Mouse (Mus musculus) natural killer cell, adult 2 months (primary cell): ENCODE measurements around the gene Rasgef1c.

ENCODE experiments used
- DNase-seq, 2 experiments: peaks; one replicate each; pipeline ENCODE4 v3.0.0; 2022; ENCODE audit warnings: low spot score in 2 of 2

The Rasgef1c gene

DNA sequence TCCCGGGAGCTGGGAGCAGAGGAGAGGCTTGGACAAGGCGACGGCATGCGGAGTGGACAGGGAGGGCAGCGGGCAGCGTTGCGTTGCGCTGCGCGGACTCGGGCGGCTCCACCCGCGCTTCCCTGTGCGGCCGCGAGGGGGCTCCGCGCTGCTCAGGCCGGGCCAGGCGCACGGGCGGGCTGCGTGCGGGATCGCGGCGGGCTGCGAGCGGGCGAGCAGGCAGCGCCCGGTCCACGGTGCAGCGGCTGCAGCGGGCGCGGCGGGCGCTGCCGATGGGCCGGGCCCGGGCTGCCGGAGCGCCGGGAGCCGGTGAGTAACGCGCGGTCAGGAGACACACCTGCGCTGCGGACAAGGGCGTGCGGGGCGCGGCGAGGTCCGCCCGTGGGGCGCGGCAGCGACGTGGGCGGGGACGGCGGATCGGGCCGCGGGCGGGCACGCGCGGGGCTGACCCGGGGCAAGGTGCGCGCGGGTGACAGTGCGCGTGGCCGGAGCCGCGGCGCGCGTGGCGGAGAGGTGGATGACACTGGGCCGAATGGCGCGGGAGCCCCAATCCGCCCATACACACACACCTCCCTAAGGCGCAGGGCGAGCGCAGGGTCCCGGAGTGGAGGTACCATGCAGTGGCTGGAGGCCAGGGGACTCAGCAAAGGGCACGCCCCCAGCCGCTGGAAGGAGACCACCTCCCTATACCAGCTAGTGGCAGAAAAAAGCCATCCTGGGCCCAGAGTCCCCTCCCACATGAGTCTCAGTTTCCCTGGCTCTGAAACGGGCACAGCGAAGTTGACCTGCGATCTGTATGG is at the start of gene Rasgef1c:
Gene Rasgef1c (plus strand): TSS at position 177 of the 800 bp plus-strand sequence.
- peak; percentile 32 to 47 for DNase-seq

DNA sequence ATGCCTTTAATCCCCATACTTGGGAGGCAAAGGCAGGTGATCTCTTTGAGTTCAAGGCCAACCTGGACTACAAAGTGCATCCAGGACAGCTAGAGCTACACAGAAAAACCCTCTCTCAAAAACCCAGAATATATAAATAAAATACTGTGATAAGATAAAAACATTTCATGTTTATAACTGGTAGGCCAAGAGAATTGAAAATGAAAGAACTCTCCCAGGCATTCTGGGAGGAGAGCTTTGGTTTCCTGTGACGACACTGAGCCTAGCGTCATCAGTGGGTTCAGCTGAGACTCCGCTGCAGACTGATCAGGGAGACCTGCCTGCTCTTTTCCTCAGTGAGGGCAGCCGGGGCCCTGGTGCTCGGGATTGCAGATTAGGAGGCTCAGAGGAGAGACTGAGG is 46.5 kb upstream of the Rasgef1c start:
- peak; percentile 18 to 40 for DNase-seq

DNA sequence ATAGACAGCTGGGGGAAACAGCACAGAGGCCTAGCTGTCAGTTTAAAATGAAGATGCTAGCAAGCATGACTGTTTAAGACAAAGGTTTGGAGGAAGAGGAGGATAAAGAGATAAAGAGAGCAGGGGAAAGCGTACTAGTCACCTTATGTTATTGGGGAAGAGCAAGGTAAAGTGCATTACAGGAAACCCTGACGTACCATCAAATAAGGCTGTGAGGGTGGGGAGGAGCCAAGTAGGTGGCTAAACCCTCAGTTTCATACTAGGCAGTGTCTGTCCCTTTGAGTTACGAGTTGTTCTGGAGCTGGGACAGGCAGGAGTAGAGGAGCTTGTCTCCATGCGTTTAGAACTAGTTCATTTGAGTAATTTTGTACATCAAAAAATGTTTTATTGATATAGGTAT is 40.5 kb upstream of the Rasgef1c start:
- no peak for DNase-seq

DNA sequence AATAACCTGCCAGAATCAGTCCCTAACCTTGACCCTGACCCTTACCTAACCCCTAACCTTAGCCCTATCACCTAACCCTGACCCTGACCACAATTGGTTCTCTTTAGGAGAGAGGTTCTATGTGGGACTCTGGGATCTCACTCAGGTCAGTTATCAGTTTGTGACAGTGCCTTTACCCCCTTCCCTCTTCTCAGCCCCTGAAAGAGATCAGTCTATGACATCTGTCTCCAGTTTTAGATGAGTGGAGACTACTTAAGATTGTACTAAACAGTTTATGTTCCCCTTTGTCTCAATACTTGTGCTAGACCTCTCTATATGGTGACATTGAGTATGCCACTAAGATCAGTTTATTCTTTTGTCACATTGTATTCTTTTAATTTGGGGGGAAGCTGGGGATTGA is 37.7 kb upstream of the Rasgef1c start:
- DNase-seq: no peak

DNA sequence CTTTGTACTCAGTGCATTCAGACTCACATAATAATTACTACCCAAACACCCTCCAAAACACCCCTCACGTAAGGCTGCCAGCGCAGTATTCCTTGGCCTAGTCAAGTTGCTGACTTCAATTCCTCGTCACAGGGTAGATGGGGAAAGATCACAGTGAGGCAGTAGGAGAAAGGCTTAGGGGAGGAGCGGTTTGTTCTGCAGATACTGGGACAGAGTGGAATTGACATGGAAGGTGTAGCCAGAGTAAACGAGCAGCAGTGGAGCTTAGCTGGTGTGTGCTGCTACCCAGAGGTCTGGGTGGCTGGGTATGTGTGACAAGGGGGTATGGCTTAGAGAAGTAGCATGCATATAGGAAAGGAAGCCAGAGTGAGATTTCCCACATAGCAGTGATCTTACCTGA is 34.3 kb upstream of the Rasgef1c start:
- DNase-seq: no peak

DNA sequence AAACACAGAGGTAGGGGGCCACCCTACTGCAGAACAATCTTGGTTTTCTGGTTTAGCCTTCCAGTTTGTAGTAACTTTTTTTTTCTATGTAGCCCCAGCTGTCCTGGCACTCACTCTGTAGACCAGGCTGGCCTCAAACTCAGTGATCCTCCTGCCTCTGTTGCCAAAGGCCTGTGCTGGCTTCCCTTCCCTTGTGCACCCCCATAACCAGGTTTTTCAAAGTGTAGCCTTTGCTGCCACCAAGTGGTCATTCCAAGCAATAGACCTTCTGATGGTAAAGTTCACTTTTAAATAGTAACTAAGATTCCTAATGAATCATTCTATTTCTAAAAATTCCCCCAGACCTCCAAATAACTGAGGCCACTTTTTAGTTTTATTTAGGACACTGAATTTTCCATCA is 31.9 kb upstream of the Rasgef1c start:
- DNase-seq: peak; percentile 35 to 49

DNA sequence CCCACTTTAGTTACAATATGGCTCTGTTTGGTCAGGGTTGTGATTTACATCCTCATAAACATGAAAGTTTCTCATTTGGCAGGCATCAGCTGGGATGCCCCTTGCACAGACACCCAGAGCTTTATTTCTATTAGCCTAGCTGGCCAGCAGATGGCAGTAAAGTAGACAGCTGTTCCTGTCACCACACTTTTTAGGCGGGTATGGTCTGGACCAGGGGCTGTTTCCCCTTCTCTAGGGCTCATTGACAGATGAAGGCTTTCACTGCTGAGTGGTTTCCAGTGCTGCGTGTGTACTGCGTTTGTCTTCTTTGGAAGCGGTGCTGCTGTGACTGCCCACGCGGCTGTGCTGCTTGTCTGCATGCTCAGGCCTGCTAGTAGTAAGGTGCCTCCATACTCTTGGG is 29.7 kb upstream of the Rasgef1c start:
- peak; percentile 8 to 25 for DNase-seq

DNA sequence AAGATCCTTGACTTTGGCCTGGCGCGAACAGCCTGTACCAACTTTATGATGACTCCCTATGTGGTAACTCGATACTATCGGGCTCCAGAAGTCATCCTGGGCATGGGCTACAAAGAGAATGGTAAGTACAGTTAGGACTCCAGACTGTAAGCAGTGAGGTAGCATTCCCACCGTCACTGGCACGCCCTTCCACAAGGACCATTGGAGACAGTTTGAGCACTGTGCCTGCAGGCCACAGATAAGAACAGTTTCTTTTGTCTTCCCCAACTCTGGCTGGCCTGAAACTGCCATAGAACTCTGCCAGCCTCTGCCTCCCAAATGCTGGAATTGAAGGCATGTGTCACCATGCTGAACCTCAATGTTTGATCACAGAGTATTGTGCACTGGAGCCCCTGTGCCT is 28.9 kb upstream of the Rasgef1c start:
- no peak for DNase-seq

DNA sequence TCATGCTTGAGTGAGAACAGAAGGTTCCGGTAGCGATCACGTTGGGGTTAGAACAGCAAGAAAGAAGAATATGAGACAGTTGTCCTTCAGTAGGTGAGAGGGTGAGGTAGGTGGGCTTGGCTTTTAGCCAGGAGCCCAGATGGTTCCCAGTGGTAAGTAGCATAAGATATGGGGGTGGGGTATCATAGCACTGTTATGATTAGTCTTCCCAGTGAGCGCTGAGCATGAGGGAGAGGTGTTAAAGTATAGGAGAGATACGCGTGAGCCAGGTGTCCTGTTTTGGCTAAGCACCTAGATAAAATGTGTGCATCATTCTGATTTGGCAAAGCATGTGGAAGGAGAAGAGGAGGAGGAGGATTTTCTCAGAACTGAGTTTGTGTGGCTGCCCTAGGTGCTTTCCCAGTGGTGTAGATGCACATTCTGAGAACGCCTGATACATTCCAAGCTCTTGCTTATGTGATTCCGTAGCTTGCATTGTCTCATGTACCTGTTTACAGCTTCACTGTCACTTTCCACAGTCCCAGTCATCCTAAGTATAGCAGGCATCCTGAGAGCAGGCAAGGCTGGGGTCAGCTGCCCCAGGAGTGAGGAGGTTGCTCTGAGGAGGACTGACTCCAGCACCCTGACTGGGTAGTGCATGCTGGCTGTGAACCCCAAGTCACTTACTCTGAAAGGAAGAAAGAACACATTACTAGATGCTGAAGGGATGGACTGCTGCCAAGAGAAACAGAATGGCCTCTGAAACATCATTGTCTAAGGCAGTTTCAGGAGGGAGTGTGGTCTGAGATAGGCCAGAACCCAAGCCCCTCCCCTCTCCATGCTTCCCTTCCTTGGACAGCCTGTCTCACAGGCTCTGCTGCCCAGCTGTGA is 24.5 kb upstream of the Rasgef1c start:
- no peak for DNase-seq

DNA sequence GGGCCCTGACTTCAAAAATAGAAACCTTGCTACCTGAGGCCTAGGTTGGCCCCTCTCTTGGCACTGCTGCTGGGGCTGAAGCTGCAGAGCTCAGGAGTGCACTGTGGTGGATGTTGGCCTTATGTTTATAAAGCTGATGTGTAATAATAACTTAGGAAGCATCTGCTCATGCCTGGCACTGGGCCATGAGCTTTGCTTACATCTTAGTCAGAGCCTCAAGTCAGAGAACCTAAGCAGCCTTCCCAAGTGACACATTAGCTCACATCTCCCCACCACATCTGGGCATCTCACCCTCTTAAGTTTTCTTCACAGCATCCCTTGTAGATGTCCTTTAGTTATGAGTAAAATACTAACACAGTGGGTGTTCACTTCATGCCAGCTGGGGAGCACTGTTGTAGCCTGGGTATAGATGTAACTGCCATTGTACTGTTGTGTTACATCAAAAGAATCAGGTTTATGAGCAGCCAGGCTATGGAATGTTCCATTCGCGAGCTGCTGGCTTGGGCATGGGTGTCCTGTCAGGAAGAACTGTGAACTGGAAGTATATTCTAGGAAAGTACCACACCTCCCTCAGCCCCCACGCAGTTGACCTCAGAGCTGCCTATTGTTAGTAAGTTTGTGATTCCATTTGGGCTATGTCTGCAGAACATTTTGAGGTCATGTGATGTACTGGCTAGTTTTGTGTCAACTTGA is 21.5 kb upstream of the Rasgef1c start:
- DNase-seq: no peak

DNA sequence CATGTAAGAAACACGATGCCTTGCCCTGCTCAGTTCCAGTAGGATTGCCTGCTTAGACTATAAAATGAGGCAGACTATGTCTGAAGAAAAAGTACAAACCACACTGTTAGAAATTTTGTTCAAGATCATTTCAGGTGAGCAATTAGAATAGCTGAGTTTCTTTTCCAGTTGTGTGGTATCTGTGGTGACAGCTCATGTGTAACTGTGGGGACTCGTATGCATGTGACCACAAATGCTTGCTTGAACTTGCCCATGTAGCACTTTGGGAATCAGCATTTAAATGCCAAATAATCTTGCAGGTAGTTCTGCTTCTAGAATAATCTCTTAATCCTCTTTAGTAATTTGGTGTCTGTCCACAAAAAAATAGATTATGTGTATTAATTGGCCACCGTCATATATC is 18.2 kb upstream of the Rasgef1c start:
- DNase-seq: no peak

DNA sequence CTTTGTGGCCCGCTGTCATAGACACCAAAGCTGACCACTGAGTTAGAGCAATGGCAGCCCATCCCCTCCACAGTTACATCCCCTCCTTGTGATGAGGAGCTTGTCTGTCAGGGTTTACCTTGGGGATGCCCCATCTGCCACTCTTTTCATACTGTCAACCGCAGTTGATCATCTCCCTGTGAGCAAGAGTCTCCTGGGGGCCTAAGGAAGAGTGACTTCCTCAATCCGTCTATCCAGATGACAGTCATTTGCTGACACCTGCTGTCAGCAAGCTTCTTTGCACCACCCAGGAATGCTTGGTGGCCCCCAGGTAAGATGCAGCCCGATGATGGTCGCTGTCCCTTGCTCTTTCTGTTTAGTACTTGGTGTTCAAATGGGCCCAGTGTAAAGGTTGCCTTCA is 13.2 kb upstream of the Rasgef1c start:
- DNase-seq: no peak

DNA sequence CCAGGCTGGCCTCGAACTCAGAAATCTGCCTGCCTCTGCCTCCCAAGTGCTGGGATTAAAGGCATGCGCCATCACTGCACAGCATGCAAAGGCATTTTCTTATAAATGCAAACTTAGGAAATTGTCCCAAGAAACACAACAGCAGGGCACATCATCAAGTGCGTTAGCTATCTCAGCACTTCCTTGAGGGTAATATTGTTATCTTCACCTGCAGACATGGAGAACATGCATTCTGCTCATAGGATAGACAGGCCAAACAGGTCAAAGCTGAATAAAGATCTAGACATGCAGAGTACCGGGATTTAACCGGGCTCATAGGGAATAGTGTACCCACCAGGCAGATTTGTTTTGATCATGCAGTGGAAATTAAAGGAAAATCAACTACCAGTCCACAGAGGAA is 9.6 kb upstream of the Rasgef1c start:
- DNase-seq: no peak

DNA sequence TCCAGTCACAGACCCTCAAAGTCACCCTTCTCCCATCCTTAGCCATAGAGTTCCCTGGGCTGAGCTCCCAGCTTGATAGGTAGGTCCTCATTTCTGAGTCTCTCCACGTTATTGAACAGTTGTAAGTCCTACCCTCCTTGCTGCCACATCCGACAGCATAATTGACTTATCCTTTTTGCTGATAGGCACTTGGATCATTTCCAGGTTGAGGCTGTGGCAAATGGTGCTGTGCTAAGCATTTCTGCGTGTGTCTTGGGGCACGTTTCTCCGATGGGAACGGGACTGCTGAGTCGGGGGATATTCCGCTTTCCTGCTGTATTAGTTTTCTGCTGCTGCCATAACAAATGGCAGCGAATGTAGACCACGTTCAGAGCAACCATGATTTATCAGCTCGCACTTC is 7.8 kb upstream of the Rasgef1c start:
- no peak for DNase-seq

DNA sequence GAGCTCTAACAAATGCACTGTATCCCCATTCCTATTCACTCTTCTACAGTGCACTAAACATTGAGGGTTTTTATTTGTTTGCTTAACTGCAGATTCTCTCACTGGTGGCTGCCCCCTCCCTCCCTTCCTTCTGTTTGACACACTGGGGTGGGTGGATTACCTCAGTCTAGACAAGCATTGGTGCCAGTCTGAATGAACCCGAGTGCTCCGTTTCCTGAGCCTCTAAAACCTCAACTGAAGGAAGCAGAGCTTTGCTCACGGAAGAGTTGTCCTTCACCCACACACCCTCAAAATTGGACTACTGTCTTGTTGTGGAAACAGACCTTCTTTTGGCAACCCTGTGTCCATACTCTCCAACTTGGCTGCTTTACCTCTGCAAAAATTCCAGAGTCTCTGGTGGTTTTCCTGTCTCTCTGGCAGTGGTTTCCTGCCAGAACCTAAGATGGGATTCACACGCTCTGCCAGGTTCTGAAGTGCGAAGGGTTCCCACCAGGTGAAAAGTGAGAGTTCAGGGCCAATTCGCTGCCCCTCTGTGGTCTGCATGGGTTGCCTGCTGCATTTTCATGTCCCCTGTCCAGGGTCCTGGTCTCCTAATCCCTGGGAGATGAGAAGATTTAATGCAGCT is 5.6 kb upstream of the Rasgef1c start:
- DNase-seq: no peak

DNA sequence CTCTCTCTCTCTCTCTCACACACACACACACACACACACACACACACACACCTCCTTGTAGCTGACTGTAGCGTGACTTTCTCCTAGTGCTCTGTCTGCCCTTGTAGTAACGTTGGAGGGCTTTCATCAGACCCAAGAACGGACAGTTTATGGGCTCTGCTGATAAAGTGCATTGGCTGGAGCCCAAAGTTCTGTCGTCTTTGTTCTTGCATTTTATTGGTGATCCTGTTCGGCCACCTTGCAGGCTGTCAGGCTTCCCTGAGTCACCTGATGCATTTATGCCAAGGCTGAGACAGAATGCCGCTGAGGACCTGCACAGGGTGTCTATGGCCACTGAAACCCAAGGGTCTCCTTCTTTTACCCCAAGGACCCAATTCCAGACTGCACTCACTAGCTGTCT is 1.6 kb upstream of the Rasgef1c start:
- DNase-seq: no peak

DNA sequence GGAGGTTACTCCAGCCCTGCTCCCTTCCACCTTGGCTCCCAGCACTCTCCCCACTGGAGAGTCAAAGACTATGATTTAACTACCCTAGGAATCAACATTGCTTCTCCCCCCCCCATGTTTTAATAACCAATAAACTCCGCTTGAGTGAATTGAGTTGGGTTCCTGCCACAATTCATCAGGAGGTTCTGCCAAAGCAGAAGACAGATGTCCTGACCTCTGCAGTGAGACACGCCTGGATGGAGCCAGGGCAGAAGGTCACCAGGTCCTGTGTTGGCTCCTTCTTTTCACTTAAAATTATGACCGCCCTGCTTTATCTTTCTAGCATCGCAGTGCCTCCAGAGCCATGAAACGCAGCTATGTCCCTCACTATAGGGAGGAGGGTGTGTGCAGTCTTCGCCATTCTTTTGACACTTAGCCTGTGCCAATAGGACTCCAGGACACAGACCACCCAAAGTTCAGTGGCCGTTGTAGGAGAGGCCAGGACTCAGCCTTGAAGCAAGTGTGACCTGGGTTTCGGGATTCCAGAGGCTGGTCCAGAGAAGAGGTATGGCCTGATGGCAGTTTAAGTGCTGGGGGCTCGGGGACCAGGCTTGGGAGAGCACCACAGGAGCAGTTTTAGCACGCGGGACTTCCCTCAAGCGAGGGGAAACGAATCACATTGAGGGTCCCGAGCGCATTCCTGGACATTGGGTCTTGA is 525 bp upstream of the Rasgef1c start:
- DNase-seq: no peak

DNA sequence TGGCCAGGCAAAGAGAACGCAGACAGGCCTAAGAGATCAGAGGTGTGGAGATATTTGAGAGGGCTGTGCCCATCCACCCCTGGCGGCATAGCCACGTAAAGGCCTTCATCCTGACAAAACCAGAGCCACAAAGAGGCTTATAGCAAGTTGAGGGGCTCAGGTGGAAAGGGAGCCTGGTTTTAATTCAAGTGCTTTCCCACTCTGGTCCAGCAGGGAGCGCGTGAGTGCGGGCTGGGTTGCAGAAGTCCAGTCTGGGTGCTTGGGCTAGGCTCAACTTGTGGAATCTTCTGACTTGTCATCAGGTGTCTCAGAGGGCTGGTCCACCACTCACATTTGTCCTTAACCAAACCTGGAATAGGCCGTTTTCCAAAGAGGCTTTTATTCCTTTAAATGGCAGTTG is 1.7 kb downstream of the Rasgef1c start:
- DNase-seq: peak; percentile 40 to 55

DNA sequence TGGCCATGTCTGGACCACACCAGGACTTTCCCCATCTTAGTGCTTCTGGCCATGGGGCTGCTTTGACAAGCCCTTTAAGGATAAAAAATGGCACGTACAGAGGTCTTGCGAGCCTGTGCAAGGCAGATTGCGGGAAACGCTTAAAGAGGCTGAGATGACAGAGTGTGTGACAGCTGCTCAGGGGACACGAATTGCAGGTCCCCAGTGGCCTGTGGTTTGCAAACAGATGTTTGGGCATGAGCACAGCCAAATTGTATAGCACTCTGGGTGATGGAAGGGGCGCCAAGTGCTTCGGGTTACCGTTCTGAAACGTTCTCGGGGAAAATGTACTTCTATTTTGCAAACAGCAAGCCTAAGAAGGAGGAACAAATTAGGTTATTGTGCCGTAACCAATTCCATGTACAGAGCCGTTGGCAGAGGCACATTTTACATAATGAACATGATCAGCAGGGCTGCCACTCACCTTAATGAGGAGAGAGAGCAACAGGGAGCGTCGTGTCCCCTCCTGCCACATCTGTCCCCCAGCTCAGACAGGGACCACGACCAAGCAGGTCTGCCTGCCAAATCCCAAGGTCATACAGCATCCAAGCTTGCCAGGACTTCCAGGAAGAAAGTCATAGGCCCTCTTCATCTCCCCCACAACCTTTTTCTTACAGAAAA is 17.0 kb downstream of the Rasgef1c start:
- DNase-seq: no peak

DNA sequence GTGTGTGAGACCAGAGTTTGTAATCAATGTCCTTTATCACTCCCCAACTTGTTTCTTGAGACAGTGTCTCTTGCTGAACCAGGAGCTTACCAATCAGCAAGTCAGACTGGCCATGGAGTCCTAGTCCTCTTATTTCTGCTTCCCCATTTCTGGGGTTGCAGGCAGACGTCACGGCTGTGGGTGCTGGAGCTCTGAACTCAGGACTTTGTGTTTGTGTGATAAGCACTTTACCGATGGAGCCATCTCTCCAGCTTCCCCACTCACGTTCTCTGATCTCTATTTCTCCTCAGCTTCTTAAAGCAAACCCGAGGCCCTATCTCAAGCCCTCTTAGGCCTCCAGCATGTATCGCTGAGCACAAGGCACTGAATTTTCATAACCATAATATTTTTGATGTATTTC is 17.7 kb downstream of the Rasgef1c start:
- no peak for DNase-seq

DNA sequence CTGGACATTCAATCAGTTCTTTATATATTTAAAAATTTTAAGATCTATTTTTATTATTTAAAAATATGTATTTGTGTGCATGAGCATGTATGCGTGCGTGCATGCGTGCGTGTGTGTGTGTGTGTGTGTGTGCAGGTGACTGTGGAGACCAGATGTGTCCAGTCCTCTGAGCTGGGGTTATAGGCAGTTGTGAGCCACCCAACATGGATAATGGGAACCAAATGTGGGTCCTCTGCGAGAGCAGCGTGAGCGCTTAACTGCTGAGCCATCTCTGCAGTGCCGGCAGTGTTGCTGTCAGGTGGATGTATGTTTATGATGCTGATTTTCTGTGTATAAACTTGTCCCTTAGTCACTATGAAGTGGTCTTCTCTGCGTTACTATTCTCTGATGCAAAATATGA is 21.9 kb downstream of the Rasgef1c start:
- no peak for DNase-seq
